Mouse (Mus musculus) lung, adult 2 months (tissue): ENCODE measurements around the gene Fbxl16. TPM values are rescaled to one million over a fixed set of nuclear protein-coding genes. Genes with fewer than 3 reads are reported as not detected.
A peak's percentile ranks its signal among the peaks of the same experiment; 100 is the strongest.
"Not testable (repeated sequence)": the region's sequence is repeated elsewhere in the genome, so short reads cannot be mapped to it uniquely, and the experiment has no call there.

Experiments used
- DNase-seq: peaks from one replicate; pipeline ENCODE4 v3.0.0; 2022
- H3K4me1 ChIP-seq: fragments of 200-500 bp; 2 replicates; pipeline ENCODE4 v1.6.1; 2011; ENCODE audit warnings: low read length; ENCODE audit not compliant: control insufficient read depth, insufficient read depth
- H3K4me3 ChIP-seq: fragments of 200-500 bp; replicated peaks from 2 replicates; pipeline ENCODE3; 2011; ENCODE audit warnings: low read depth, mild to moderate bottlenecking, control low read depth, low read length; ENCODE audit errors: extremely low read depth
- CTCF ChIP-seq: fragments of 200-500 bp; IDR thresholded peaks from 2 replicates; pipeline ENCODE4 v1.5.1; 2011; ENCODE audit warnings: mild to moderate bottlenecking, low read length, control low read depth; ENCODE audit not compliant: insufficient read depth
- POLR2A ChIP-seq: fragments of 200-500 bp; IDR thresholded peaks from 2 replicates; pipeline ENCODE4 v1.6.1; 2011; ENCODE audit warnings: low read depth, mild to moderate bottlenecking, control low read depth, low read length, borderline replicate concordance; ENCODE audit errors: extremely low read depth
- WGBS: fragments of 180-500 bp; shearing (Covaris S2); methylation state at CpG from one replicate; pipeline ENCODE4 v1.1.7; 2018; 5-methylcytosine and 5-hydroxymethylcytosine counted together
- polyA plus RNA-seq: library from polyadenylated mRNA; depleted of rRNA; stranded (reverse); fragments of >200 nt; gene quantifications from 2 replicates; pipeline ENCODE4 v1.2.3, GENCODE M21; 2012

The Fbxl16 gene
- polyA plus RNA-seq, 1 experiment = 5.0 TPM

DNA sequence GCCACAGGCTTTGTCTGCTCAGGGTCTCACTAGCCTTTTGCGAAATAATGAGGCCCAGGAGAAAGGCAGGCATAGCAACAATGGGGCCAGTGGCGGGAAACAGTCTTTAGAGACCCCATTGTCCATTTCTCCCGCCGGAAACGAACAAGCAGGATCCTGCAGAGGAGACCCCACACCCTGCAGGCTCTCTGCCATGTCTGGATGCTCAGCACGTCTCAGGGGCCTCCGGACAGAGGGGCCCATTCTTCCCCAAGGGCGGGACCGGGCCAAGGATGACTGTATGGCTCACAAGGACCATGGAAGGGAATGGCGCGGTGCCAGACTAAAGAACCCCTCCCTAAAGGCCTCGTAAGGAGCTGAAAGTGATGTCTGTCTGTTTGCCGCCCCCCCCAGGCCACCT is 14.7 kb upstream of the Fbxl16 start:
- WGBS = 74% methylated on average over 13 of the region's 13 CpGs
- no peak overlapping the region for H3K4me3 ChIP-seq
- DNase-seq = no peak
- TF ChIP-seq POLR2A = no peak
- no peak for TF ChIP-seq CTCF
- H3K4me1 ChIP-seq = peaks cover 14% of the 10 kb centered on the region

DNA sequence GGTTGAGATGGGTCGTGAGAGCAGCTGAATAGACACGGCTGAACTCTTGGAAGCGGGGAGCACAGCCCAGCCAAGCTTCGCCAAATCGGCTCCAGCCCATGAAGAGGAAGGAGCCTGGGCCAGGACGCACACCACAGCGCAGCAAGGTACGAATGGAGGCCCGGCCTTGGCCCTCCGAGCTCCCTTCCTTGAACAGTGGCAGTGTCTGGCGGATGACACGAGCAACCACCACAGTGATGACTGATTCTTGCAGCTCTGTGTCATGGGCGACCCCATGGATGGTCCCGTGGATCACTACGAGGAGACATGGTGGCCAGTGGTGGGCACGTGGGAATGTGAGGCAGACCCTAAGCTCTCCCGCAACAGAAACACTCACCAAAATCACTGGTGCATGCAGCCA is 13.9 kb upstream of the Fbxl16 start:
- TF ChIP-seq POLR2A (no peak), CTCF (no peak)
- WGBS = 91% methylated on average over 17 of the region's 17 CpGs
- peaks cover 14% of the 10 kb centered on the region for H3K4me1 ChIP-seq

DNA sequence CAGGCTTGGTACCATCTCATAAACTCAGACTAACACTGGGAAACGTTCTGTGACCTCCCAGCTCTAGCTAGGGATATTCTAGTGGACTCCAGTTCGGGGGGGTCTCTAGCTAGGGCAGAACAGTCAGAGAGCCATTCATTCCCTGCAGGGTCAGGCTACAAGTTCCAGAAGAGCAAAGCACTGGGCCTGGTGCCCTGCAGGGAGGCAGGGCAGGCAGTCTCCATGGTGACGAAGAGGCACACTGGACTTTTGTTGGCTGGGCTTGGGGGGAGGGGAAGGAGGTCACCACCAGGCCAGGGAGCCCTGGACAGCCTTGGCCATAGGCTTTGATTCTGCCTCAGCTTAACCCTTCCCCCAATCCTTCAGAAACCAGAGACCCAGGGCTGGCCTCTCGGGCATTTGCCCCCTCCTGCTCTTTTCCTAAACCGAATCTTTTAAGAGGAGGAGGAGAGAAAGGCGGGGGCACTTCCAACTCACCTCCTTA is 13.2 kb upstream of the Fbxl16 start, which contains the start of gene AC134908.4:
AC134908.4 (minus strand) TSS at position 51 of the 484 bp plus-strand sequence.
- TF ChIP-seq POLR2A (no peak), CTCF (no peak)
- no peak for DNase-seq
- H3K4me3 ChIP-seq = peak within 1 kb of the TSS; percentile 74
- 49% methylated on average over 6 of the region's 6 CpGs for WGBS
- H3K4me1 ChIP-seq = peaks cover 14% of the 10 kb centered on the region

More for the DNA sequence above, 13.9 kb upstream of the Fbxl16 start:
- H3K4me3 ChIP-seq = no peak overlapping the region
- no peak for DNase-seq

DNA sequence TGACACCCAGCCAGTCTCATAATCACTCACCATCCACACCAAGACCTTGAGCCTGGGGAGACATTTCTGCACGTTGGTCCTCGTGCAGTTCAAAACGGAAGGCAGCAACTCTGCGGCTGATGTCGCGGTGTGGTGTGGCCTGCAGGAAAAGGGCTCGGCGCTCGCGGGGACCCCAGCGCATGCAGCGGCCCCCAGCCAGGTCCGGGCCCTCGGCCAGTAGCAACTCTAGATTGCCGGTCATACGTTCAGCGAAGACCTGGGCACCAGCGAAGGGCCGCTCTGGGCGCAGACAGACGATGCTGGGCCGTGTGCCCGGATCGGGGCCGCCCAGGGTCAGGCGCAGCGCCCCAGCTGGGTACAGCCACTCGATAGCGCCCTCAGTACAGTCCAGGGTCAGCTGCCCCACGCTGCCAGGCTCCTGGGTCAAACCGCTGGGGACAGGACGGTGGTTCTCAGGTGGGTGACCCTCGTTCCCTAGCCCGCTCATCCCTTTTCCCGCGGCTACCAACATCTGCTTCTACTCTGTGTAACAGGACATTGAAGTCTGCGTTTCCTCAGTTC is 12.6 kb upstream of the Fbxl16 start:
- DNase-seq = peak; percentile 33
- TF ChIP-seq POLR2A (no peak), CTCF (no peak)
- 2% methylated on average over 37 of the region's 37 CpGs for WGBS
- H3K4me3 ChIP-seq = peak overlapping the region; percentile 74
- H3K4me1 ChIP-seq = peaks cover 13% of the 10 kb centered on the region

DNA sequence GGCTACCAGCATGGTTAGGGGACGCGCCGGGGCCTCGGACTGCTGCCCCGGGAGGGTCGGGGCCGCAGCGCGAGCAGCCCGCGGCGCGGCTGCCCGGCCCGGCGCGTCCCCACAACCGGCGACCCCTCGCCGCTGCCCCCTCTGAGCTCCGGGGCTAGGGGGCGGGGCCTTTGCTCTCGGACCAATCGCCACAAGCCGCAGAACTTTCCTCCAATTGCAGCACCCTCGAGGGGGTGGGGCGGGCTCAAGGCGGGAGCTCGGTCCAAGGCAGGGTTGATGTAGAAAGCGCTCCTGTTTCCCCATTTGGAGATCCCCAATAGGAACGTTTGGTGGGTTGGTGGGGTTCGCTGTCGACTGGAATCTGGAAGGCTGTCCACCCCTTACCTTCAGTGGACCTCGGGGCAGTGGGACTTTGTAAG is 11.9 kb upstream of the Fbxl16 start, which contains the start of gene Metrn:
Metrn (minus strand) TSS at position 186 of the 419 bp plus-strand sequence.
- TF ChIP-seq POLR2A (no peak), CTCF (no peak)
- Histone ChIP-seq H3K4me1 (peaks cover 11% of the 10 kb centered on the region), H3K4me3 (peak within 1 kb of the TSS; percentile 74)
- peak; percentile 83 for DNase-seq
- 1% methylated on average over 35 of the region's 35 CpGs for WGBS

DNA sequence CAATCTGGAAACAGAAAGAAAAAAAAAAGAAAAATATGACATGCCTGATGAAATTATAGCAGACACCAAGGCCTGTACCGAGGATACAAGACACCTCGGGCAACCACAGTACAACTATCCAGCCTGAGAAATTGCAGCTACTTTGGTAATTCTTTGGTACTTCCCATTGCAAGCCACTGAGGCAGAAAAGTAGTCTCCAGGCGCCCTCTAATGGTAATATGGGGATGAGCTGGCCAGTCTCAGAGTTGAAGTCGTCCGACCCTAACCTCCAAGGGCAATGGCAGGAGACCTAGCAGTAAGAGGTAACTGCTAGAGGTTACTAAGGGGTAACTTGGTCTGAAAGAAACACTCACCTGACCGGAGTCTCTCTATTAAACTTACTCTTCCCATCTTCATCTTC is 7.9 kb upstream of the Fbxl16 start:
- Histone ChIP-seq H3K4me3 (no peak overlapping the region), H3K4me1 (peaks cover 7% of the 10 kb centered on the region; the same call in 1 of the 2 replicates)
- WGBS = 4% methylated on average over 6 of the region's 6 CpGs
- TF ChIP-seq POLR2A = no peak
- TF ChIP-seq CTCF = peak; percentile 76
- DNase-seq = peak; percentile 45

DNA sequence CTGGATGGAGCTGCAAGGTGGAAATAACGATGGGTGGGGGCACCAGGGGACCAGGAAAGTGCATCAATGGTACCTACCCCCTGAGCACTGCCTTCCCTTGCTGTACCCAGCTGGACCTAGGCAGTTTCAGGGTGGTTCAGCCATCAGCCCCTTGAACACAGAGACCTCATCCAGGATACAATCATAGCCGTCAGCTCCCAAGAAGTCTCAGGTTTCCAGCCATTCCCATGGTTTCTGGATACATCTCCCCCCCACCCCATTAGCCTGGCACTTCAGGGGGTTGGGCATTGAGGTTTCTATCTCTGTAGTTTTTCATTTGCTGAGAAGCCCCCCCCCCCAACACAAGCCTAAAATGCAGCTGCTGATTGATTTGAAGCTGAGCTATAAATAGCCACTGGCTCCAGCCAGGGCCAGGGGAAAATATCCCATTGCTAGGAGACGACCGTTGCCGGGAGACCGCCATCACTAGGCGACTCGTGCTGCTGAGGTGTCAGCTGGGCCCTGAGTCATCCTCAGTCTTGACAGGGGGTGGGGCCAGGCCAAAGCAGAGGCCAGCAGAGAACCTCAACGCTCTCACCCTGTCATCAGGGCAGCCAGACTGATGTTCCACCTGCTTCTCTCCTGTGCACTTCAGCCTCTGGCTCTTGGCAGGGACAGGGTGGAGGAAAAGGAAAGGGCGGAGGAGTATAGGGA is 5.9 kb upstream of the Fbxl16 start:
- no peak for DNase-seq
- WGBS = 4% methylated on average over 10 of the region's 10 CpGs
- no peak overlapping the region for H3K4me3 ChIP-seq
- H3K4me1 ChIP-seq = no peaks in the 10 kb centered on the region
- TF ChIP-seq POLR2A (no peak), CTCF (no peak)

DNA sequence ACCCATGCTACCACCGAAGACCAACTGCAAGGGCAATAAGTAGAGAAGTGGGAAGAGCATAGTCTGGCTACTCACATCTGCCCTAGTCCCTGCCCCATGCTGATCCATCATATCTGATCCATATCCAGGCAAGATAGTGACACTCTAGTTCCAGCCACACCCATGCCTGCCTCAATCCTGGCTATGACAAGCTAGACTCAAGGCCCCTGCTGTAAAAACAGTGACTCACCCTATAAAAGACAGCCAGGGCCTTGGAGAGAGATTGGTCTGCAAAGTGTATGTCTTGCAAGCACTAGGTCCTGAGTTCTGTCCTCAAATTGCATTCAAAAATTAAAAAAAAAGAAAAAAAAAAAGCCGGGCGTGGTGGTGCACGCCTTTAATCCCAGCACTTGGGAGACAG is 2.4 kb upstream of the Fbxl16 start:
- WGBS = 77% methylated on average over 4 of the region's 4 CpGs
- no peaks in the 10 kb centered on the region; the same call in 1 of the 2 replicates for H3K4me1 ChIP-seq
- TF ChIP-seq CTCF (no peak), POLR2A (no peak)
- H3K4me3 ChIP-seq = no peak overlapping the region
- DNase-seq = no peak

DNA sequence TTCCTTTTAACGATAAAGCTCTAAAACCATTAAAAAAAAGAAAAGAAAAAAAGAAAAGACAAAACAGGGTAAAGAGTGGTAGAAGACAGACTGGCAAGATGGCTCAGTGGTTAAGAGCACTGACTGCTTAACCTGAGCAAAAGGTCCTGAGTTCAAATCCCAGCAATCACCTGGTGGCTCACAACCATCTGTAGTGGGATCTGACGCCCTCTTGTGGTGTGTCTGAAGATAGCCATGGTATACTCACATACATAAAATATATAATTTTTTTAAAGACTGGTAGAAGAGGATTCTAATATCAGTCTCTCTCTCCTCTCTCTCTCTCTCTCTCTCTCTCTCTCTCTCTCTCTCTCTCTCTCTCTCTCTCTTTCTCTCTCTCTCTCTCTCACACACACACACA is 1.4 kb upstream of the Fbxl16 start:
- WGBS = 40% methylated on average over 2 of the region's 2 CpGs

DNA sequence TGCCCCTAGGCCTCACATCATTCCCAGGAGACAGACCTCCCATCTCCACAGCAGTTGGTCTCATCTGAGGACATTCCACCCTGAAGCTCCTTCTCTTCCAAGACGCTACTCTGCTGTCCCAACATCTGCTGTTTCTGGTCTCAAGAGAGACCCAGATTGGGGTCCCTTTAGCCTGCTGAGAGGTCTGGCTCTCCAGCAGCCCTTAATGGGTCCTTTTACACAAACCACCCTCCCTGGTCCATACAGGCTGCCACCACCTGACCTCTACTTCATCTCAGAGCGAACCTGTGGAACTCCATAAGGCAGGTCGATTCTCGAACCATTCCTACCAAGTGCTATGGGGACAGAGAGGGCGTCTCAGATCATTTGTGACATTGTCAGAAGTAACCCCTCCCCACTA is 857 bp upstream of the Fbxl16 start:
- no peak overlapping the region for H3K4me3 ChIP-seq
- WGBS = 37% methylated on average over 5 of the region's 5 CpGs
- no peak for DNase-seq
- TF ChIP-seq CTCF = no peak
- no peak for TF ChIP-seq POLR2A
- no peaks in the 10 kb centered on the region; the same call in 1 of the 2 replicates for H3K4me1 ChIP-seq

More for the DNA sequence above, 1.4 kb upstream of the Fbxl16 start:
- DNase-seq, H3K4me1 ChIP-seq, H3K4me3 ChIP-seq: not testable (repeated sequence)
